Mouse (Mus musculus): ENCODE measurements around the gene Drc3. TPM values are rescaled to one million over a fixed set of nuclear protein-coding genes. Genes with fewer than 3 reads are reported as not detected.
A peak's percentile ranks its signal among the peaks of the same experiment; 100 is the strongest.

Gene Drc3
- polyA plus RNA-seq, 1 experiment from 2014 or later = 1.9 TPM

DNA sequence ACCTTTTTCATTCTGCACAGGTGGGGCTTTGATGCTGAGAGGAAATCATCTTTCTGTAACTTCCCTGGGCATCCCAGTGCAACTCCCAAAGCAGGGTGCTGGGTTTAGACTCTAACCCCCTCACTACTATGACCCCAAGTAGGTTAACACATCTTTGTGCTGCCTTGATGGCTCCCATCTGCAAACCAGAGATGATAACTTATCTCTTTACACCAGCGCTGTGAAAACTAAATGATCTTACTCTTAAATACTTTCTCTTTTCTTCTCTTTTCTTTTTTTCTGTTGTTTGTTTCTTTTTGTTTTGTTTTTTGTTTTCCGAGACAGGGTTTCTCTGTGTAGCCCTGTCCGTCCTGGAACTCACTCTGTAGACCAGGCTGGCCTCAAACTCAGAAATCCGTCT, 7.3 kb upstream of the Drc3 start:
- WGBS = 79% methylated on average over 4 of the region's 4 CpGs
- Histone ChIP-seq H3K9ac (no peak overlapping the region), H3K27me3 (replicated peaks) (no peaks in the 10 kb centered on the region), H3K4me3 (replicated peaks) (no peak overlapping the region), H3K27ac (no peak overlapping the region), H3K9me3 (no peaks in the 10 kb centered on the region), H3K4me2 (replicated peaks) (no peak overlapping the region), H3K4me1 (replicated peaks) (no peaks in the 10 kb centered on the region), H3K36me3 (no peaks in the 10 kb centered on the region)
- no peak for ATAC-seq

DNA sequence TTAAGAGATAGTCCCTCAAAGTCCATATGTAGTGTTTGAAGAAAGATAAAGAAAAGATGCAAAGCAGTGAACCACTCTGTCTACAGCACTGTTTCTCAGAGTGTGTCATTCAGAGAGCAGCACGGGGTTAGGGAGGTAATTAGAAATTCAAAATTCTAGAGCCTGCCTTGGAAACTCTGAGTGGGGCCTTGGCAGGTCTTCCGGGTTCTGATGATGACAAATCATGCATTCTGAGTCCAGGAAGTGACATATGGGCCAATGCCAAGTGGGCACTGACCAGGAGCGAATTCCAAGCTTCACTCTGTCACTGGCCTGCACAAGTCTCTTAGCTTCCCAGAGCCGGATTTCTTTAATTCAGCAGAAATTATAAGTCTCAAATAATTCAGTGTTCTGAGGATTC, 6.6 kb upstream of the Drc3 start:
- WGBS = 63% methylated on average over 4 of the region's 4 CpGs
- no peak for ATAC-seq
- Histone ChIP-seq H3K9me3 (no peaks in the 10 kb centered on the region), H3K4me2 (replicated peaks) (no peak overlapping the region), H3K4me3 (replicated peaks) (no peak overlapping the region), H3K9ac (no peak overlapping the region), H3K27ac (no peak overlapping the region), H3K36me3 (no peaks in the 10 kb centered on the region), H3K4me1 (replicated peaks) (peaks cover under 1% of the 10 kb centered on the region; the same call in 1 of the 2 replicates), H3K27me3 (replicated peaks) (no peaks in the 10 kb centered on the region)

DNA sequence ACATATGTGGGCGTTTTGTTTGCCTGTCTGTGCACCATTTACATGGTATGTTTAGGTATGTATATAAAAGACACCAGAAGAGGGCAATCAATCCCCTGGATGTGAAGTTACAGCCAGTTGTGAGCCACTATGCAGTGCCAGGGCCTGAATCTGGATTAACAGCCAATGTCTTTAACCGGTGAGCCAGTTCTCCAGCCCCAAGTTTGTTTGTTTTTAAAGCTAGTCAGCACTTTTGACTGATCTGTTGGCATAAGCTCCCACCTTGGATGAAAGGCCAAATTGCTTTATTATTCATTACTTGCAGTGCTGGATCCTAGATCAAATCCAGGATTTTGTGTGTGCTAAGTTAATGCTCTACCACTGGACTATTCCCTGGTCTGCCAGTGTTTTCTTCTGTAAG, 1.7 kb upstream of the Drc3 start:
- no peaks in the 10 kb centered on the region for H3K27me3 ChIP-seq (replicated peaks)
- peak overlapping the region; percentile 81 for H3K4me3 ChIP-seq (replicated peaks)
- peak overlapping the region; percentile 89 for H3K4me2 ChIP-seq (replicated peaks)
- H3K36me3 ChIP-seq = no peaks in the 10 kb centered on the region
- H3K4me1 ChIP-seq (replicated peaks) = peaks cover 10% of the 10 kb centered on the region; the same call in 1 of the 2 replicates
- H3K27ac ChIP-seq = no peak overlapping the region
- WGBS = 59% methylated on average over 2 of the region's 2 CpGs
- no peak overlapping the region; the same call in 1 of the 2 replicates for H3K9ac ChIP-seq
- no peak for ATAC-seq
- no peaks in the 10 kb centered on the region for H3K9me3 ChIP-seq

DNA sequence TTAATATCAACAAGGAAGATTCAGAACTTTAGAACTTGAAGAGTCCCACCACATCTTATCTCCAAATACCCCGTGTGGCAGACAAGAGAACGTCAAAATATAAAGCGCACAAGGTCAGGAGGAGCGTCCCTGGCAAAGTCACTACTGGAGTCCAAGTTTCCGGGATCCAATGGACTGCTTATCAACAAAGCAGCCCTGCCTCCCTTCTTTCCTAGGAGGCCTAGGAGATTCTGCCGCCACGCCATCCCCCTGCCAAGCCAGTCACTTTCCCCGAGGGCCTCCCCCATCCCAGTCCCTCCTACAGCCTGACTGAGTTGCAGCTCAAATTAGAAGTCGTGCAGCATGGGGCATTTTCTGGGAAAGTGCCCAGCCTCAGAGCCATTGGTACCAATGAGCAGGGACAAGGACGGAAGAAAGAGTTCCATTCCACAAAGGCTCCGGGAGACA, 1.2 kb upstream of the Drc3 start:
- Histone ChIP-seq H3K27me3 (replicated peaks) (no peaks in the 10 kb centered on the region), H3K4me3 (replicated peaks) (peak overlapping the region; percentile 81), H3K36me3 (no peaks in the 10 kb centered on the region), H3K9ac (peak overlapping the region; percentile 79), H3K27ac (peak overlapping the region; percentile 69), H3K4me2 (replicated peaks) (peak overlapping the region; percentile 89), H3K9me3 (no peaks in the 10 kb centered on the region), H3K4me1 (replicated peaks) (peaks cover 10% of the 10 kb centered on the region; the same call in 1 of the 2 replicates)
- 20% methylated on average over 11 of the region's 11 CpGs for WGBS
- no peak for ATAC-seq

DNA sequence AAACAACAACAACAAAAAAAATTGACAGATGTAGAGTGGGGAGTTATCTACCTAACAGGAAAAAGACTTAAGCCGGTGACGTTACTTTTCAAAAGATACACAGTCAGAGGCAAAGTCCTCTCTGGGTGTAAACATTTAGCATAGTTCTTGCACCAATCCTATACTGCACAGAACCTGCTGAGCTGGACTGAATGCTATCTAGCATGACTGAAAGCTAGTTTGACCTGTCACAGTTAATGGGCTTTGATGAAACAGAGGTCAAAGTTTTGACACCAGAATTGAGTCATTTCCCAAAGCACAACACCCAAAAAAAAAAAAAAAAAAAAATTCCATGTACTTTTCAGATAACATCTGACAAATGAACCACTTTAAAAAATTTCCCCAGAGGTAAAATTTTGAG, 2.8 kb downstream of the Drc3 start:
- no peaks in the 10 kb centered on the region for H3K9me3 ChIP-seq
- H3K4me1 ChIP-seq (replicated peaks) = peaks cover 10% of the 10 kb centered on the region; the same call in 1 of the 2 replicates
- H3K36me3 ChIP-seq = no peaks in the 10 kb centered on the region
- no peak overlapping the region for H3K4me2 ChIP-seq (replicated peaks)
- no peak for ATAC-seq
- no peak overlapping the region for H3K4me3 ChIP-seq (replicated peaks)
- H3K9ac ChIP-seq = no peak overlapping the region
- no peaks in the 10 kb centered on the region for H3K27me3 ChIP-seq (replicated peaks)
- H3K27ac ChIP-seq = no peak overlapping the region
- WGBS = 55% methylated on average over 2 of the region's 2 CpGs

DNA sequence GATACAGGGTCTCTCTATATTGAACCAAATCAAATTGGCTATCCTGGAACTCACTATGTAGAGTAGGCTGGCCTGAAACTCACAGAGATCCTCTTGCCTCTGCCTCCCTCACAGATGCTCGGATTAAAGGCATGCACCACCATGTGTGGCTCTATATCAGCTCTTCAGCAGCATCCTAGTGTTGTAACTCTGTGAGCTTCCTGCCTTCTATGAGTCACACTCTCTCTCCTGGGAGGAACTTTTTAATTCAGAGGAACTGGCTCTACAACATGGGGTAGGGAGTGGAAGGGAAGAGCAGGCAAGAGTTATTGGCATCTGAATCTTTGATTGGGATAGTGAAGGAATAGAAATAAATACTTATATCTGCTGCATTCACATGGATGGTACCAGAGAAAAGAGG, 4.0 kb downstream of the Drc3 start:
- Histone ChIP-seq H3K27ac (no peak overlapping the region), H3K36me3 (no peaks in the 10 kb centered on the region), H3K4me1 (replicated peaks) (0 out of 2 replicates have a peak, but pooled peaks cover 4% of the 10 kb centered on the region), H3K4me3 (replicated peaks) (no peak overlapping the region), H3K4me2 (replicated peaks) (no peak overlapping the region), H3K9ac (no peak overlapping the region), H3K9me3 (no peaks in the 10 kb centered on the region), H3K27me3 (replicated peaks) (no peaks in the 10 kb centered on the region)
- ATAC-seq = no peak
- 37% methylated on average over 1 of the region's 1 CpGs for WGBS

DNA sequence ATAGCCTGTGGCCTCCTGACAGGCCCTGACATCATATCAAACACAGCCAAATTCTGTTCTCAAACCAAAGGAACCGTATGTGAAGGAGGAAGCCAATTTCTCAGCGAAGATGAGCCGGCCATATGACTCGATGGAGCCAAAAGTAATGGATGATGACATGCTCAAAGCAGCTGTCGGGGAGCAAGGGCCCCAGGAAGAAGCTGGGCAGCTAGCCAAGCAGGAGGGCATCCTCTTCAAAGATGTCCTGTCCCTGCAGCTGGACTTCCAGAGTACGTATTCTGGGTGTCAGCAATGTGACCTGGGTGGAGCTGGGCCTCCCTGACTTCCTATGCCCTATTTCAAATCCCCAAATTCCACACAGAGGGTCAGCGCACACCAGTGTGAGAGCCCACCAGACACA, 5.4 kb downstream of the Drc3 start:
- Histone ChIP-seq H3K4me3 (replicated peaks) (no peak overlapping the region), H3K27ac (no peak overlapping the region), H3K4me1 (replicated peaks) (0 out of 2 replicates have a peak, but pooled peaks cover 1% of the 10 kb centered on the region), H3K9me3 (no peaks in the 10 kb centered on the region), H3K9ac (no peak overlapping the region), H3K27me3 (replicated peaks) (no peaks in the 10 kb centered on the region), H3K36me3 (no peaks in the 10 kb centered on the region), H3K4me2 (replicated peaks) (no peak overlapping the region)
- WGBS = 51% methylated on average over 7 of the region's 7 CpGs
- no peak for ATAC-seq

DNA sequence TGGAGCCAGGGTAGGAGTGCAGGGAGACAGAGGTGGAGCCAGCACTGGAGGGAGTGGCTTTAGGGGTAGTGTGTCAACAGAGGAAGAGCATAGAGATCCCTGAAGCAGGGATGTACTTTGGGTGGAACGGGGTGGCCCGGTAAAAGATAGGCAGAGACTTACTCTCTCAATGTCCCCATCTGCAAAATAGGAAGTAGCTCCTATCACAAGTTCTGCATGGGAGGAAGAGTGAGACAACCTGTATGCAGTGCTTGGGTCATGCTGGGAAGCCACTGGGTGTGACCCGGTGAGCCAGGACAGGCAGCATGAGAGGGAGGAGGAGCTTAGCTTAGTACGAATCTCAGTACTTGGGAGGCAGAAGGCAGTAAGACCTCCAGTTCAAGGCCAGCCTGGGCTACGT, 6.0 kb downstream of the Drc3 start:
- Histone ChIP-seq H3K27me3 (replicated peaks) (no peaks in the 10 kb centered on the region), H3K4me3 (replicated peaks) (no peak overlapping the region), H3K9ac (no peak overlapping the region), H3K4me1 (replicated peaks) (no peaks in the 10 kb centered on the region), H3K36me3 (no peaks in the 10 kb centered on the region), H3K27ac (no peak overlapping the region), H3K4me2 (replicated peaks) (no peak overlapping the region), H3K9me3 (no peaks in the 10 kb centered on the region)
- WGBS = 68% methylated on average over 5 of the region's 5 CpGs
- ATAC-seq = no peak

DNA sequence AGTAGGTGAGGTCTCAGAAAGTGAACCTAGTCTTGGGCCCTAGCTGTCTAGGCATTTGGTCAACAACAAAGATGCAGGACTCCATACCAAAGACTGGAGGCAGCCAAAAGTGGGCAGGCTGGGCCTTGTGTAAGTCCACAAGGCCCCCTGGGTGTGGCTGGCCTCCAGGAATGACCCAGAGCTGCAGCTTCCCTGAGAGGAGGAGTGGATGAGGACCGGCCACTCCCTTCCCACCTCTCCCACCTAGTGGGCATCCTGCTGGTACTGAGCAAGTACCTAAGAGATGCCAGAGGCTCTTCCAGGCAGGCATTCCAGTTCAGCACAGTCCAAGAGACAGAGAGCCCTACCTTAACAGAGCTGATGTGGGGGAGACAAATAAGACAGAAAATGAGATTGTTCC, 6.8 kb downstream of the Drc3 start:
- Histone ChIP-seq H3K9ac (no peak overlapping the region), H3K36me3 (no peaks in the 10 kb centered on the region), H3K27me3 (replicated peaks) (no peaks in the 10 kb centered on the region), H3K9me3 (no peaks in the 10 kb centered on the region), H3K4me3 (replicated peaks) (no peak overlapping the region), H3K4me1 (replicated peaks) (no peaks in the 10 kb centered on the region), H3K4me2 (replicated peaks) (no peak overlapping the region), H3K27ac (no peak overlapping the region)
- no peak for ATAC-seq
- 75% methylated on average over 1 of the region's 1 CpGs for WGBS

DNA sequence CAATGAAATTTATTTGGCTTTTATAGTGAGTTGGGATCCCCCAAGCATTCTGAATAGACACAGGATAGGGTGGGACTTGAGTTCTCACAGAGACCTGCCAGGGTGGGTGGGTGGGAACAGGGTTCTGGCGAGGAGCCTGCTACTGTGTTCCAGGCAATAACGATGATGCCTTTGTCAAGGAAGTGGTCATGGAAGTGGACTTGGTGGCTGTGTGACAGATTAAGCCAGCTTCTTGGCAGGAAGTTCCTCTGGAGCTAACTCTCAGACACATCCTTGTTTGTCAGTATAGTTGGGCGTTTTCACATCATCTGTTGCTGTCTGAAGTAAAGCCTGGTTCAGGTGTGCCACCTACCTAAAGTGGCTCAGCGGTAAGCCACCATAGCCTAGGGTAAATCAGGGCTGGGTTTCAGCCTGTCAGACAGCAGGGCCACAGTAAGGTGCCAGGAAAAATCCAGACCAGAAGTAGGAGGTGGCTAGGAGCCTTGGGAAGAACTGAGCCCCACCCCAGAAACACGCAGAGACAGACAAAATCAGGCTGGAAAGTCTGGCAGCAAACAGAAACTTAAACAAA, 7.6 kb downstream of the Drc3 start:
- Histone ChIP-seq H3K27me3 (replicated peaks) (no peaks in the 10 kb centered on the region), H3K27ac (no peak overlapping the region), H3K9ac (no peak overlapping the region), H3K36me3 (no peaks in the 10 kb centered on the region), H3K9me3 (no peaks in the 10 kb centered on the region), H3K4me3 (replicated peaks) (no peak overlapping the region), H3K4me1 (replicated peaks) (no peaks in the 10 kb centered on the region), H3K4me2 (replicated peaks) (no peak overlapping the region)
- WGBS = 74% methylated on average over 5 of the region's 5 CpGs
- ATAC-seq = no peak

DNA sequence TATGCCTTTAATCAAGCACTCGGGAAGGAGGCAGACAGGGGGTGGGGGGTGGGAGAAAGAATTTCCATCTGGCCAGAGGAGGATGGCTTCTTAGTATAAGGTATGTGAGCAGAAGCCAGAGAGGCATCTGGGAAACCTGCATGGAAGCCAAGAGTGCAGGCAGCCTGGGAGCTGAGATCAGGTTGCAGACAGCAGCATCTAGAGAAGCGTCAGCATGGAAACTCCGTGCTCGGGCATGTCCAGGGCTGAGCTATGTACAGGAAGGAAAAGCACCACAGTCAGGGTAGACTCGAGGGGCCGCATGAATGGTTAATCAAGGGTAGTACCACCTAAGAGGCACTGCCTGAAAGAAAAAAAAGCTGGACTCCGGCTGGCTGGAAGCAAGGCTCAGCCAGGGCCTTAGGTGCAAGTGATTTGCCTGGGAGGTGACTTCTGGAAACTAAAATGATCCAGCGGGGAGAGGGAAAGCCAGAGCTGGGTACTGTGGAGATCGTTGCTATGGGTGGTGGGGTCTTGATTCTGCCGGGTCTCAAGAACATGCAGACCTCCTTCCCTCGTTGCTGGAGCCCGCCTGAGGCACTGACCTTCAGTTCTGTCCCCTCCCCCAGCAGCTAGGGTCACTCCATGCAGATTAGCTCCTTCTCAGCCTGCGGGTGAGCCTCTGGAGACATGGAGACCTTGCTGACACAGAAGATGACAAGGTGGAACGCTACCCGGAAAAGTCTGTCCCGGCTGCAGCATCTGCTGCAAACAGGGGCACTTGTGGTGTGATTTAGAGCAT, 13.3 kb downstream of the Drc3 start:
- Histone ChIP-seq H3K4me1 (replicated peaks) (peaks cover 7% of the 10 kb centered on the region; the same call in 1 of the 2 replicates), H3K4me3 (replicated peaks) (no peak overlapping the region), H3K9ac (no peak overlapping the region), H3K27me3 (replicated peaks) (no peaks in the 10 kb centered on the region), H3K4me2 (replicated peaks) (no peak overlapping the region), H3K27ac (no peak overlapping the region), H3K36me3 (no peaks in the 10 kb centered on the region), H3K9me3 (no peaks in the 10 kb centered on the region)
- WGBS = 30% methylated on average over 16 of the region's 16 CpGs
- ATAC-seq = no peak

DNA sequence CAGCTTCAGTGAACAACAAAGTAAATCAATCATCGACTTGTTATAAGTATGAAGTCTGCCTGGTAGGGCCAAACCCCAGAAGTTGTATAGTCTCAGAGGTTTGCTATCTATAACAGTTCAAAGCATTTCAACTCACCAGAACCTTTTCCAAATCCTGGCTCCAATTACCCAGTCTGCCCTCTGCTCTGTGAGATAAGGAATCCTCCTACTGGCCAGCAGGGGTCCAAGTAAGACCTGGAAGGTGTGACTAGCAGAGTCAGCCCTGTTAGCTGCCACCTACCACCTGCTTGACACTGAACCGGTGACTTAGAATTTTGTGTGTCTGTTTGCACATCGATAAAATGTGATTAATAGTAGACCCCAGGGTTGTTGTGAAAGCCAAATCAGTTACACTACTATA, 14.1 kb downstream of the Drc3 start:
- WGBS = 61% methylated on average over 3 of the region's 3 CpGs
- H3K4me3 ChIP-seq (replicated peaks) = no peak overlapping the region

DNA sequence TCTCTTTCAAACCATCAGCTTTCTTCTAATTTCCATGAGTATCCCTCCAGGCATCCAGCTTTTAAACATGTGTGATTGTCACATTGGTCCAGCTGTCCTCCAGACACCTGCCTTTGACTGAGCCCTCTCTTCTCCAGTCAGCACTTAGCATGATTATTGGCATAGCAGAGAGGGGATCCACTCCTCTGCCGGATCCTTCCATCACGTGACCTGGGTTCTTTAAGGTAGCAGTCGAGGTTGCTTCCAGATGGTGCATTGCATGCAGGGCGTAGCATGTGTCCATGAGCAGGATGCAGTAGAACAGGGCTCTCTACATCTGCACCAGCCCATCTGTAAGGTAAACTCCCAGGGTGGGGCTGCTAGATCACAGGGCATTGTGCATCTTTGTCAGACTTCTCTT, 15.8 kb downstream of the Drc3 start:
- H3K27ac ChIP-seq = no peak overlapping the region
- no peaks in the 10 kb centered on the region for H3K9me3 ChIP-seq
- H3K4me2 ChIP-seq (replicated peaks) = no peak overlapping the region
- peaks cover 7% of the 10 kb centered on the region; the same call in 1 of the 2 replicates for H3K4me1 ChIP-seq (replicated peaks)
- H3K36me3 ChIP-seq = no peaks in the 10 kb centered on the region
- H3K9ac ChIP-seq = no peak overlapping the region
- no peak overlapping the region for H3K4me3 ChIP-seq (replicated peaks)
- no peak for ATAC-seq
- 73% methylated on average over 4 of the region's 4 CpGs for WGBS
- H3K27me3 ChIP-seq (replicated peaks) = no peaks in the 10 kb centered on the region

More for the DNA sequence above, 14.1 kb downstream of the Drc3 start:
- Histone ChIP-seq H3K36me3 (no peaks in the 10 kb centered on the region), H3K4me2 (replicated peaks) (no peak overlapping the region), H3K9me3 (no peaks in the 10 kb centered on the region), H3K27me3 (replicated peaks) (no peaks in the 10 kb centered on the region), H3K9ac (no peak overlapping the region), H3K27ac (no peak overlapping the region), H3K4me1 (replicated peaks) (peaks cover 7% of the 10 kb centered on the region; the same call in 1 of the 2 replicates)
- no peak for ATAC-seq

All from intestine, embryonic 15.5 days (tissue).